Mouse (Mus musculus) forebrain, embryonic 14.5 days (tissue): ENCODE results near the gene Rhbdf1. TPM values are rescaled to one million over a fixed set of nuclear protein-coding genes. Genes with fewer than 3 reads are reported as not detected.

Experiments
- ATAC-seq: fragments of 200-750 bp; cut with Nextera tagmentation; 2 replicates; pipeline ENCODE4 v1.8.0; 2017; ENCODE audit warnings: mild to moderate bottlenecking, moderate library complexity
- DNase-seq: peaks from one replicate; pipeline ENCODE4 v3.0.0-alpha.2; 2015; ENCODE audit warnings: low spot score
- H3K27ac ChIP-seq: fragments of 300-500 bp; sonication (generic); 2 replicates; pipeline ENCODE4 v1.5.1; 2014; ENCODE audit warnings: low read depth, mild to moderate bottlenecking, control low read depth, low read length, moderate library complexity
- H3K27me3 ChIP-seq: fragments of 300-500 bp; sonication (generic); replicated peaks from 2 replicates; pipeline ENCODE4 v1.6.1; 2014; ENCODE audit warnings: low read length, control low read depth, mixed read lengths; ENCODE audit not compliant: control insufficient read depth, insufficient read depth
- H3K36me3 ChIP-seq: fragments of 300-500 bp; sonication (generic); 2 replicates; pipeline ENCODE4 v1.6.1; 2014; ENCODE audit warnings: low read length, control low read depth; ENCODE audit not compliant: control insufficient read depth, insufficient read depth
- H3K4me1 ChIP-seq: fragments of 300-500 bp; sonication (generic); 2 replicates; pipeline ENCODE4 v1.6.1; 2014; ENCODE audit warnings: antibody characterized with exemption, low read length, control low read depth; ENCODE audit not compliant: control insufficient read depth, insufficient read depth
- H3K4me2 ChIP-seq: fragments of 300-500 bp; sonication (generic); 2 replicates; pipeline ENCODE4 v1.6.1; 2014; ENCODE audit warnings: mild to moderate bottlenecking, control low read depth, low read length
- H3K4me3 ChIP-seq: fragments of 300-500 bp; sonication (generic); 2 replicates; pipeline ENCODE4 v1.5.1; 2014; ENCODE audit warnings: low read depth, low read length, control low read depth
- H3K9ac ChIP-seq: fragments of 300-500 bp; sonication (generic); 2 replicates; pipeline ENCODE4 v1.6.1; 2014; ENCODE audit warnings: mild to moderate bottlenecking, low read length, control low read depth, moderate library complexity
- H3K9me3 ChIP-seq: fragments of 300-500 bp; sonication (generic); replicated peaks from 2 replicates; pipeline ENCODE4 v1.6.1; 2016; ENCODE audit warnings: low read length, control low read depth, mixed read lengths; ENCODE audit not compliant: control insufficient read depth
- WGBS: fragments of 180-500 bp; shearing (Covaris S2); extraction: QIAGEN DNeasy Blood & Tissue Kit; methylation state at CpG from one replicate; pipeline ENCODE4 v1.1.7; 2014; 5-methylcytosine and 5-hydroxymethylcytosine counted together
- polyA plus RNA-seq: library from polyadenylated mRNA; unstranded; fragments of >200 nt; fragmentation: Nextera tagmentation; extraction: Ambion mirVana; gene quantifications from 2 replicates; pipeline ENCODE4 v1.2.1, GENCODE M21; 2014

Gene Rhbdf1
- polyA plus RNA-seq, 1 experiment from 2014 or later = 9.9 TPM

GRCm38 (mm10) chr11:32235646-32236045, 13.5 kb upstream of the Rhbdf1 start:
- WGBS = 8% methylated on average over 3 of the region's 3 CpGs
- DNase-seq = peak; percentile 95
- peak overlapping the region; percentile 78 for H3K27ac ChIP-seq
- H3K4me1 ChIP-seq = peaks cover 22% of the 10 kb centered on the region
- no peak overlapping the region for H3K4me2 ChIP-seq
- 0 out of 2 replicates have a peak overlapping the region, but pooled peaks have one; percentile 14 for H3K9ac ChIP-seq
- no peak overlapping the region for H3K4me3 ChIP-seq
- H3K9me3 ChIP-seq = no peaks in the 10 kb centered on the region
- ATAC-seq = peak; percentile 81
- no peaks in the 10 kb centered on the region for H3K27me3 ChIP-seq
- peaks cover 52% of the 10 kb centered on the region for H3K36me3 ChIP-seq

GRCm38 (mm10) chr11:32234816-32235485, 12.9 kb upstream of the Rhbdf1 start:
- ATAC-seq = no peak
- DNase-seq = no peak
- H3K4me2 ChIP-seq = no peak overlapping the region
- WGBS = 92% methylated on average over 6 of the region's 6 CpGs
- no peak overlapping the region for H3K4me3 ChIP-seq
- peaks cover 22% of the 10 kb centered on the region for H3K4me1 ChIP-seq
- peaks cover 51% of the 10 kb centered on the region for H3K36me3 ChIP-seq
- H3K9me3 ChIP-seq = no peaks in the 10 kb centered on the region
- H3K9ac ChIP-seq = 0 out of 2 replicates have a peak overlapping the region, but pooled peaks have one; percentile 14
- H3K27me3 ChIP-seq = no peaks in the 10 kb centered on the region
- H3K27ac ChIP-seq = peak overlapping the region; percentile 78

GRCm38 (mm10) chr11:32233895-32234294, 11.8 kb upstream of the Rhbdf1 start:
- no peak overlapping the region for H3K9ac ChIP-seq
- H3K9me3 ChIP-seq = no peaks in the 10 kb centered on the region
- H3K27me3 ChIP-seq = no peaks in the 10 kb centered on the region
- no peak for ATAC-seq
- peaks cover 22% of the 10 kb centered on the region for H3K4me1 ChIP-seq
- no peak for DNase-seq
- no peak overlapping the region for H3K4me3 ChIP-seq
- no peak overlapping the region for H3K4me2 ChIP-seq
- H3K27ac ChIP-seq = no peak overlapping the region
- H3K36me3 ChIP-seq = peaks cover 45% of the 10 kb centered on the region
- 88% methylated on average over 3 of the region's 3 CpGs for WGBS

DNA sequence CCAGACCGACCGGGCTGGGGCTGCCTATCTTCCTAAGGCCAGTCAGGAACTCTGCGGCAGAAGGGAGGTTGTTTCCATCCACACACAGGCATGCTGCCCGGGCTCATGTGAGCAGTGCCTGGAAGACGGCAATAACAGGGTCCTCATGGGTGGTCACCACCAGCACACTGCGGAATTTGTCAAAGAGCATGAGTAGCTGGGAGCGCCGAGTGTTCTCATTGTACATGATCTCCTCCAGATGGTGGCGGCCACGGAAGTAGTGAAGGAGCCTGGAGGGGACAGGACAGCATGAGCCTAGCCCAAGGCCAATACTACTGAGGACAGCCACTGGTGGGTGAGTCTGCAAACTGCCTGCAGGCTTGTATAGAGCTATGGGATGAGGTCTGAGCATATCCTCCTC, 10.7 kb upstream of the Rhbdf1 start:
- Histone ChIP-seq H3K4me2 (no peak overlapping the region), H3K4me1 (peaks cover 22% of the 10 kb centered on the region), H3K9me3 (no peaks in the 10 kb centered on the region), H3K27ac (no peak overlapping the region), H3K4me3 (no peak overlapping the region), H3K9ac (no peak overlapping the region), H3K27me3 (no peaks in the 10 kb centered on the region), H3K36me3 (peaks cover 48% of the 10 kb centered on the region)
- WGBS = 80% methylated on average over 10 of the region's 10 CpGs
- DNase-seq (no peak), ATAC-seq (no peak)

DNA sequence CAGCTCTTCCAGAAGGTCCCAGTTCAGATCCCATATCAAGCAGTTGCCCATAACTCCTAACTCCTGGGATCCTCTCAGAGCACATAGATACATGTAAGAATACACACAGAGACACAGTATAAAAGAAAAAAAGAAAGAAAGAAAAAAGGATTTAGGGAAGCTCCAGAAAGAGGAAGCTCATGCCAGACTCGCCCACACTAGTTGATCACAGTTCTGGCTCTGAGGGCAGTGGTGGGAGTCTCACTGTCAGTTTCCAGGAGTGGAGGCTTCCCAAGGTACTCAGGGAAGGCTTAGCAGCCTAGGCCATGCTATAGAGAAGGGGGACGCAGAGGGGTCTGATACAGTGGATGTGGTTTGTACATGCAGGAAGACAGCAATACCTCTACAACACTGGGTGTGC, 9.0 kb upstream of the Rhbdf1 start:
- ATAC-seq (no peak), DNase-seq (no peak)
- H3K36me3 ChIP-seq = peaks cover 48% of the 10 kb centered on the region
- H3K9me3 ChIP-seq = no peaks in the 10 kb centered on the region
- H3K9ac ChIP-seq = no peak overlapping the region
- no peak overlapping the region for H3K27ac ChIP-seq
- no peak overlapping the region for H3K4me3 ChIP-seq
- H3K27me3 ChIP-seq = no peaks in the 10 kb centered on the region
- peaks cover 26% of the 10 kb centered on the region for H3K4me1 ChIP-seq
- 95% methylated on average over 2 of the region's 2 CpGs for WGBS
- no peak overlapping the region for H3K4me2 ChIP-seq

- Histone ChIP-seq H3K4me3 (no peak overlapping the region), H3K27ac (no peak overlapping the region), H3K36me3 (peaks cover 48% of the 10 kb centered on the region), H3K4me1 (peaks cover 23% of the 10 kb centered on the region), H3K9ac (no peak overlapping the region), H3K9me3 (no peaks in the 10 kb centered on the region), H3K4me2 (no peak overlapping the region), H3K27me3 (no peaks in the 10 kb centered on the region)
- 78% methylated on average over 4 of the region's 4 CpGs for WGBS
- no peak for ATAC-seq
- DNase-seq = no peak
Measured at GRCm38 (mm10) chr11:32230220-32230619, 8.1 kb upstream of the Rhbdf1 start.

DNA sequence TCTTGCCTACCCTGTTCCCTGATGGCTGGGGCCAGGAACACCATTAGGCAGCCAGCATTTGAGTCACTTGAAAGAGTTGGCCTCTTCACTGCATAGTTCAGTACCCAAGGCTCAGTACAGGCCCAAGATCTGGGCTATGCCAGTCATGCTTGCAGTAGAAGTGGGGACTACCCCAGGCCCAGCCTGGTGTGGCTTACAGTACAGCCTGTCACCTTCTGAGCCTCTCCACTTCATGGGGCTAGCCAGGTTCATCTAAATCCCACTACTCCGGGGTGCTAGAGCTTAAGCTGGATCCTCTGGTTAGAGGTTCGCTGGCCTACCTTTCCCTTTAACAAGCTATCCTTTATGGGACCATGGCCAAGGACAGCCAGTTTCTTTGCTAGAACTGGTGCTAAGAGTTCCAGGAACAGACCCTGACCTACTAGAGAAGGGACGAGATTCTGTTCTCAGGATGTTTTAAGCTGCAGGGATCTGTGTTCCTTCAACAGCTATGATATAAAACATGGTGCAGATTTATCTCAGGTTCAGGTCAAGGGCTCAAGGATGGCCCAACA, 6.3 kb upstream of the Rhbdf1 start:
- 95% methylated on average over 3 of the region's 3 CpGs for WGBS
- H3K4me2 ChIP-seq = no peak overlapping the region
- H3K9me3 ChIP-seq = no peaks in the 10 kb centered on the region
- no peak overlapping the region for H3K9ac ChIP-seq
- H3K27ac ChIP-seq = no peak overlapping the region
- ATAC-seq (no peak), DNase-seq (no peak)
- no peak overlapping the region for H3K4me3 ChIP-seq
- H3K27me3 ChIP-seq = no peaks in the 10 kb centered on the region
- H3K4me1 ChIP-seq = peaks cover 19% of the 10 kb centered on the region
- H3K36me3 ChIP-seq = peaks cover 35% of the 10 kb centered on the region

GRCm38 (mm10) chr11:32227555-32227954, 5.5 kb upstream of the Rhbdf1 start:
- Histone ChIP-seq H3K27ac (no peak overlapping the region), H3K4me1 (peaks cover 20% of the 10 kb centered on the region), H3K27me3 (peaks cover 7% of the 10 kb centered on the region), H3K9ac (peak overlapping the region; percentile 79), H3K4me2 (peak overlapping the region; percentile 78; the same call in 1 of the 2 replicates), H3K9me3 (no peaks in the 10 kb centered on the region), H3K36me3 (peaks cover 27% of the 10 kb centered on the region), H3K4me3 (no peak overlapping the region)
- WGBS = 86% methylated on average over 9 of the region's 9 CpGs
- ATAC-seq (no peak), DNase-seq (no peak)

GRCm38 (mm10) chr11:32227041-32227440, 4.9 kb upstream of the Rhbdf1 start:
- peaks cover 24% of the 10 kb centered on the region for H3K4me1 ChIP-seq
- no peaks in the 10 kb centered on the region for H3K9me3 ChIP-seq
- peak overlapping the region; percentile 79 for H3K9ac ChIP-seq
- H3K27ac ChIP-seq = no peak overlapping the region
- H3K36me3 ChIP-seq = peaks cover 22% of the 10 kb centered on the region
- DNase-seq (no peak), ATAC-seq (no peak)
- peak overlapping the region; percentile 78 for H3K4me2 ChIP-seq
- peaks cover 12% of the 10 kb centered on the region for H3K27me3 ChIP-seq
- H3K4me3 ChIP-seq = peak overlapping the region; percentile 58
- WGBS = 7% methylated on average over 1 of the region's 1 CpGs
